Mouse (Mus musculus) ES-E14 (cell line): Measurements from ENCODE around the gene Daam1.

Source experiments
- CHD2 ChIP-seq: IDR thresholded peaks from 2 replicates; pipeline ENCODE4 v1.6.1; 2014; ENCODE audit warnings: mild to moderate bottlenecking, low read depth, low read length, inconsistent platforms
- MAFK ChIP-seq: IDR thresholded peaks from 2 replicates; pipeline ENCODE4 v1.6.1; 2014; ENCODE audit warnings: mild to moderate bottlenecking, low read depth, low read length, inconsistent platforms; ENCODE audit not compliant: insufficient read depth

DNA sequence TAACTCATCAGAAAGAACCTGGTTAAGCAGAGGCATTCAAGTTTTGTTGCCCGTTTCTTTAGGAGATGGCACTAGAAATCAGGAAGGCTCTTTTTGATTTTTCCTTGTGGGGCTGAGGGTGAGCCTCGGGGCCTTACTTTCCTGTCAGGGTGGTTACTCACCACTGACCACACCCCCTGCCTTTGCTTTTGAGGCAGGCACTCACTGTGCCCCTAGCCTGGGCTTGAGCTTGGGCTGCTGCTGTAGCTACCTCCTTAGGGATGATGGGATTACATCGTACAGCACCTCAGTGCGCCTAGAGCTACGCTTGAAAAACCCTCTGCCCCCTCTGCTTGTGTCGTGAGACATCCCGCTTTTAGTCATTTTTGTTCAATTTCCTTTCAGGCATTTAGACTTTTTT, 115.0 kb downstream of the Daam1 start:
- no peak for TF ChIP-seq MAFK
- TF ChIP-seq CHD2: no peak
